Mouse (Mus musculus) heart, postnatal 10 days (tissue): Measurements from ENCODE around the gene Arhgef3. TPM values are rescaled to one million over a fixed set of nuclear protein-coding genes. Genes with fewer than 3 reads are reported as not detected.

Experiments used
- DNase-seq, 2 experiments: peaks; one replicate each; pipeline ENCODE4 v3.0.0; 2021
- intact Hi-C: fragments of 180-260 bp; cut with DNase I; formaldehyde crosslinking; loops from one replicate; pipeline ENCODE4 v1.15.1; 2025
- microRNA-seq, 2 experiments: library from miRNA; unstranded; fragments of <30 nt; microRNA quantifications; one replicate each; pipeline ENCODE4 v1.2.0; 2022
- total RNA-seq, 2 experiments: library from RNA; stranded (reverse); gene quantifications; 2 replicates each; pipeline ENCODE4 v1.2.3; 2021

Arhgef3 gene
- total RNA-seq, 2 experiments from 2014 or later, result 32.4 to 33.5 TPM

- intact Hi-C loops, result loop anchor here (10.0 kb wide), 1 partner anchor 378 kb away; no protein-coding TSS in a partner anchor
- no peak for DNase-seq
These were observed 307.6 kb downstream of the Arhgef3 start for GRCm38 (mm10) chr14:27422301-27422700.

DNA sequence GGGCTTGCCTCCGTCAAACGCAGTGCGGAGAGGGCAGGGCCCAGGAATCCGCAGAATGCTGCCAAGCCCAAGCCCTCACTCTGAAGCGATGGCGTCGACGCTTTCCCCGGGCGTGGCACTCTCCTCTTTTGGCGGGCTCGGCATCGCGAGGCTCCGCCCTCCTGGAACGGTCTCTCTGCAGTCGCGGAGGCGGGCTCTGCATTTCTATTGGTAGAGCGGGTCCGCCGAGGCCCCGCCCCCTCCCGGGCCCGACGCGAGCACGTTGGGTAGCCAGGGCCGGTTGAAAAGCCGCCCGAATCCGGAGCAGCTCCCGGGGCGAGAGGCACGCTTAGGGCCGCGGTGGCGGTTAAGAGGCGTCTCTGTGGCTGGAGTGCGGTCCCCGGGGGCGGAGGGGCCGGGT is 313.9 kb downstream of the Arhgef3 start, which contains the start of gene Fam208a:
Gene Fam208a, plus strand, starts transcription at position 262 of the 400 bp plus-strand sequence.
- intact Hi-C loops, result loop anchor here (10.0 kb wide), 1 partner anchor 384 kb away; no protein-coding TSS in a partner anchor

GRCm38 (mm10) chr14:27428973-27429711 is 314.4 kb downstream of the Arhgef3 start:
- intact Hi-C loops, result loop anchor here (10.0 kb wide), 1 partner anchor 384 kb away; no protein-coding TSS in a partner anchor
- DNase-seq, result peak; percentile 87 to 89

More for the DNA sequence above, 313.9 kb downstream of the Arhgef3 start, which contains the start of gene Fam208a:
- DNase-seq, result peak; percentile 95 to 96

DNA sequence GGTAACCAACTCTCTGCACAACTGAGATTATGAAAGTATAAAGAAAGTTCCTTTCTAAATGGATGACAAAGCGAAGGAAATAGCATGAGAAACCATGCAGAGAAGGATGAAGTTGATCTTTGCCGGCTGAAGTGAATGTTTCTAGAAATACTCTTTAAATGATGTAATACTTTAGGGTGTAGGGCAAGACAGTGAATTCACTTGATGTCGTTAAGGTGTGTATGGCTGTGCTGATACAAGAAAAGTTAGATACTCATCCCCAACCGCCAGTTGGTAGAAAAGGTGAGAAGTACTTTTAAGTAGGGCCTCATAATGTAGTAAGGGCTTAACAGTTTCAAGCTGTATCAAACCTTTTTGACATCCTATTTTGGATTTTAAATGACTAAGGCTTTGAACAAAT is 315.6 kb downstream of the Arhgef3 start:
- intact Hi-C loops, result no loop called here
- no peak for DNase-seq

GRCm38 (mm10) chr14:27432064-27432463 is 317.4 kb downstream of the Arhgef3 start:
- intact Hi-C loops, result no loop called here
- DNase-seq, result no peak

- DNase-seq, result no peak
- intact Hi-C loops, result no loop called here
These were observed 321.4 kb downstream of the Arhgef3 start for GRCm38 (mm10) chr14:27436116-27436515.

- DNase-seq, result no peak
- intact Hi-C loops, result no loop called here
These were observed 322.1 kb downstream of the Arhgef3 start for GRCm38 (mm10) chr14:27436826-27437225.

DNA sequence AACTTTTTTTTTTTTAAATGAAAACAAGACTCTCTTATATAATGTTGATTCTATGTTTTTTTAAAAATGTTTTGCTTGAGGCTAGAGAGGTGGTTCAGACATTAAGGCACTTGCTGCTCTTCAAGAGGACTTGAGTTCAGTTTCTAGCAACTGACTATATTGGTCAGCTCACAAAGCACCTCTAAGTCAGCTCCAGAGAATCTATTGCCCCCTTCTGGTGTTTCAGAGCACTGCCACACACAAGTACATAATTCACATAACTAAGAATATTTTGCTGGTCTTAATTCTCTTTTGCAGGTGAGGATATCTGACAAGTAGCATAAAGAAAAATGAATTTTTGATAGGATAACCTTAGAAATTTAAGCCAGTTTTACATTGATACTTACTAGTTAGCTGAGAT is 326.2 kb downstream of the Arhgef3 start:
- DNase-seq, result no peak
- intact Hi-C loops, result no loop called here

- no peak for DNase-seq
- intact Hi-C loops, result no loop called here
These were observed 330.2 kb downstream of the Arhgef3 start for GRCm38 (mm10) chr14:27444851-27445281.

- no peak for DNase-seq
- intact Hi-C loops, result no loop called here
These were observed 332.3 kb downstream of the Arhgef3 start for GRCm38 (mm10) chr14:27446963-27447362.

Small RNA genes lying within 50 kb of the gene (microRNA-seq; reads per million reads assigned to microRNA genes)
- gene Gm23633, result 0 reads per million in 2 experiments

Other genes starting within 250 kb of the Arhgef3 start
- gene Asb14, start 220.3 kb upstream of the Arhgef3 start, total RNA-seq, result 10 to 100 TPM; 26.5 to 38.2 TPM
- 10 to 100 TPM; 21.8 to 26.7 TPM for gene Appl1, start 143.7 kb upstream of the Arhgef3 start, total RNA-seq
- not detected for gene Hesx1, start 120.5 kb upstream of the Arhgef3 start, total RNA-seq
- gene Il17rd, start 76.0 kb upstream of the Arhgef3 start, total RNA-seq, result 1 to 10 TPM; 7.7 to 7.9 TPM